Mouse (Mus musculus) heart, adult 2 months (tissue): Measurements from ENCODE around the gene Sh3bgrl3.

Source experiments
- CTCF ChIP-seq: fragments of 200-600 bp; IDR thresholded peaks from 2 replicates; pipeline ENCODE4 v1.8.1; 2022; ENCODE audit warnings: antibody characterized with exemption, mild to moderate bottlenecking, moderate library complexity
- POLR2A ChIP-seq: fragments of 200-500 bp; IDR thresholded peaks from 2 replicates; pipeline ENCODE4 v1.6.1; 2011; ENCODE audit warnings: mild to moderate bottlenecking, low read depth, low read length, control low read depth; ENCODE audit not compliant: insufficient read depth

DNA sequence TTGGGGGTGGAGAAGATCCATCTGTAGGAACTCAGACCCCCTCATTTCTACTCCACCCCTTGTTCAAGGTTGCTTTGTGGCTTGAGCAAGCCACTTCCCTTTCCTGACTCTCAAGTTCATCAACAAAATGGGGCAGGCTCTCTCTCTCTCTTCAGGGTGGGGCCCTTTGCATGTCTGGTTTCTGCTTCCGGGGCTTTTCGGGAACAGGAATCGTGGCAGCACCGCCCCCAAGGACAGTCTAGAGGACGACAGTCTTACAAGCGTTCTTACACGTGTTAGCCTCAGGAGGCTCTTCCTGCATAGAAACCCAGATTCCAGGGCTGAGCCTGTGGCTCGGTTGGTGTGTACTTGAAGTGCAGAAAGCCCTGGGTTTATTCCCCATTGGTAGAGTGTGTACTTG is 11.6 kb downstream of the Sh3bgrl3 start:
- TF ChIP-seq POLR2A (no peak), CTCF (no peak)
